Mouse (Mus musculus): ENCODE measurements at regions not wholly inside any gene's neighbourhood (a gene's known extent, or its start where the extent isn't known, plus 50 kb on each side); places are given as distances from the start of the nearest gene placed in this dataset.
A peak's percentile ranks its signal among the peaks of the same experiment; 100 is the strongest.

GRCm38 (mm10) chr8:126808496-126808895 lies 137.1 kb downstream of the Tomm20 start:
- no peak for DNase-seq (ENCODE audit: low spot score)

GRCm38 (mm10) chr8:126807171-126807768 lies 138.4 kb downstream of the Tomm20 start:
- DNase-seq (ENCODE audit: low spot score): no peak

- no peak for DNase-seq (ENCODE audit: low spot score)
Measured at GRCm38 (mm10) chr8:126806591-126806990, 139.1 kb downstream of the Tomm20 start.

GRCm38 (mm10) chr8:126806181-126806560 lies 139.5 kb downstream of the Tomm20 start:
- no peak for DNase-seq (ENCODE audit: low spot score)

- DNase-seq (ENCODE audit: low spot score): peak; percentile 40
Measured at GRCm38 (mm10) chr8:126805365-126806180, 140.1 kb downstream of the Tomm20 start.

- DNase-seq (ENCODE audit: low spot score): no peak
Measured at GRCm38 (mm10) chr8:126804115-126804514, 141.5 kb downstream of the Tomm20 start.

- no peak for DNase-seq (ENCODE audit: low spot score)
Measured at GRCm38 (mm10) chr8:126802641-126803040, 143.0 kb downstream of the Tomm20 start.

GRCm38 (mm10) chr8:126800976-126801375 lies 144.7 kb downstream of the Tomm20 start:
- no peak for DNase-seq (ENCODE audit: low spot score)

- DNase-seq (ENCODE audit: low spot score): no peak
Measured at GRCm38 (mm10) chr8:126797571-126798334, 147.9 kb downstream of the Tomm20 start.

- no peak for DNase-seq (ENCODE audit: low spot score)
Measured at GRCm38 (mm10) chr8:126793657-126794056, 152.0 kb downstream of the Tomm20 start.

GRCm38 (mm10) chr8:126791069-126791468 lies 154.6 kb downstream of the Tomm20 start:
- no peak for DNase-seq (ENCODE audit: low spot score)

GRCm38 (mm10) chr8:126790214-126790613 lies 155.4 kb downstream of the Tomm20 start:
- no peak for DNase-seq (ENCODE audit: low spot score)

- DNase-seq (ENCODE audit: low spot score): no peak
Measured at GRCm38 (mm10) chr8:126789076-126789475, 156.6 kb downstream of the Tomm20 start.

- no peak for DNase-seq (ENCODE audit: low spot score)
Measured at GRCm38 (mm10) chr8:126788669-126789068, 157.0 kb downstream of the Tomm20 start.

- peak; percentile 42 for DNase-seq (ENCODE audit: low spot score)
Measured at GRCm38 (mm10) chr8:126787398-126787797, 158.2 kb downstream of the Tomm20 start.

GRCm38 (mm10) chr8:126785211-126785610 lies 160.4 kb downstream of the Tomm20 start:
- no peak for DNase-seq (ENCODE audit: low spot score)

- DNase-seq (ENCODE audit: low spot score): no peak
Measured at GRCm38 (mm10) chr8:126784604-126785003, 161.0 kb downstream of the Tomm20 start.

- no peak for DNase-seq (ENCODE audit: low spot score)
Measured at GRCm38 (mm10) chr8:126783703-126784440, 161.8 kb downstream of the Tomm20 start.

- DNase-seq (ENCODE audit: low spot score): no peak
Measured at GRCm38 (mm10) chr8:126778673-126779072, 167.0 kb downstream of the Tomm20 start.

- no peak for DNase-seq (ENCODE audit: low spot score)
Measured at GRCm38 (mm10) chr8:126778131-126778530, 167.5 kb downstream of the Tomm20 start.

GRCm38 (mm10) chr8:126776605-126777469 lies 168.8 kb downstream of the Tomm20 start:
- DNase-seq (ENCODE audit: low spot score): no peak
